Mouse (Mus musculus) embryonic fibroblast, embryonic 13.5 days (primary cell): ENCODE data around the gene Ggt6. TPM values are rescaled to one million over a fixed set of nuclear protein-coding genes. Genes with fewer than 3 reads are reported as not detected.
"Not testable (repeated sequence)": the region's sequence is repeated elsewhere in the genome, so short reads cannot be mapped to it uniquely, and the experiment has no call there.

Source experiments
- H3K27ac ChIP-seq: 2 replicates; pipeline ENCODE4 v1.5.1; 2012; ENCODE audit warnings: low read length, control low read depth, inconsistent platforms; ENCODE audit not compliant: insufficient read depth
- H3K4me1 ChIP-seq: 2 replicates; pipeline ENCODE4 v1.6.1; 2011; ENCODE audit warnings: low read length; ENCODE audit not compliant: control insufficient read depth, insufficient read depth
- H3K4me3 ChIP-seq: 2 replicates; pipeline ENCODE4 v1.5.1; 2011; ENCODE audit warnings: mild to moderate bottlenecking, control low read depth, low read length; ENCODE audit not compliant: insufficient read depth
- CTCF ChIP-seq: IDR thresholded peaks from 2 replicates; pipeline ENCODE4 v1.5.1; 2011; ENCODE audit warnings: mild to moderate bottlenecking, control low read depth, low read length, moderate library complexity, borderline replicate concordance; ENCODE audit not compliant: insufficient read depth
- POLR2A ChIP-seq: IDR thresholded peaks from 2 replicates; pipeline ENCODE4 v1.6.1; 2011; ENCODE audit warnings: low read depth, mild to moderate bottlenecking, control low read depth, low read length, moderate library complexity
- polyA plus RNA-seq: library from polyadenylated mRNA; stranded (reverse); fragments of >200 nt; gene quantifications from 2 replicates; pipeline ENCODE4 v1.2.4, GENCODE M21; 2011; ENCODE audit warnings: low read depth; ENCODE audit not compliant: missing spikeins, insufficient read length

The Ggt6 gene
- polyA plus RNA-seq, 1 experiment, result not detected

- TF ChIP-seq POLR2A (no peak), CTCF (no peak)
- H3K4me3 ChIP-seq, result no peak overlapping the region
- no peaks in the 10 kb centered on the region for H3K4me1 ChIP-seq
- H3K27ac ChIP-seq, result no peak overlapping the region
Measured at GRCm38 (mm10) chr11:72436271-72436670, 945 bp downstream of the Ggt6 start.

- no peak overlapping the region for H3K27ac ChIP-seq
- H3K4me1 ChIP-seq, result no peaks in the 10 kb centered on the region
- no peak for TF ChIP-seq POLR2A
- TF ChIP-seq CTCF, result no peak
- H3K4me3 ChIP-seq, result no peak overlapping the region
Measured at GRCm38 (mm10) chr11:72436756-72437650, 1.7 kb downstream of the Ggt6 start.

- H3K27ac ChIP-seq, result no peak overlapping the region
- H3K4me3 ChIP-seq, result no peak overlapping the region
- no peak for TF ChIP-seq CTCF
- no peak for TF ChIP-seq POLR2A
- peaks cover 2% of the 10 kb centered on the region; the same call in 1 of the 2 replicates for H3K4me1 ChIP-seq
Measured at GRCm38 (mm10) chr11:72438411-72438810, 3.1 kb downstream of the Ggt6 start.

GRCm38 (mm10) chr11:72440597-72440964 is 5.3 kb downstream of the Ggt6 start:
- not testable (repeated sequence) for H3K4me1 ChIP-seq
- peak overlapping the region; percentile 79 for H3K27ac ChIP-seq
- H3K4me3 ChIP-seq, result peak overlapping the region; percentile 96

- peak within 1 kb of the TSS; percentile 79 for H3K27ac ChIP-seq
Measured at GRCm38 (mm10) chr11:72440965-72441664, 5.8 kb downstream of the Ggt6 start, which contains the start of gene Mybbp1a. Gene Mybbp1a, plus strand, starts transcription at chr11:72441355.

GRCm38 (mm10) chr11:72446311-72447105 is 11.2 kb downstream of the Ggt6 start:
- TF ChIP-seq CTCF (peak; percentile 64; the same call in 1 of the 2 replicates), POLR2A (no peak)
- Histone ChIP-seq H3K27ac (no peak overlapping the region), H3K4me1 (peaks cover 2% of the 10 kb centered on the region; the same call in 1 of the 2 replicates), H3K4me3 (no peak overlapping the region)

More at GRCm38 (mm10) chr11:72440965-72441664, 5.8 kb downstream of the Ggt6 start, which contains the start of gene Mybbp1a:
- Histone ChIP-seq H3K4me3 (peak within 1 kb of the TSS; percentile 96), H3K4me1 (peaks cover 2% of the 10 kb centered on the region; the same call in 1 of the 2 replicates)
- TF ChIP-seq POLR2A, result peak; percentile 97
- TF ChIP-seq CTCF, result no peak

GRCm38 (mm10) chr11:72447475-72447874 is 12.1 kb downstream of the Ggt6 start:
- no peak for TF ChIP-seq POLR2A
- no peak for TF ChIP-seq CTCF
- Histone ChIP-seq H3K27ac (no peak overlapping the region), H3K4me1 (no peaks in the 10 kb centered on the region; the same call in 1 of the 2 replicates), H3K4me3 (no peak overlapping the region)

- H3K27ac ChIP-seq, result no peak overlapping the region
- TF ChIP-seq CTCF (no peak), POLR2A (no peak)
- no peaks in the 10 kb centered on the region for H3K4me1 ChIP-seq
- no peak overlapping the region for H3K4me3 ChIP-seq
Measured at GRCm38 (mm10) chr11:72452140-72452665, 16.9 kb downstream of the Ggt6 start.
